Mouse (Mus musculus): ENCODE data around the gene Inava. TPM values are rescaled to one million over a fixed set of nuclear protein-coding genes. Genes with fewer than 3 reads are reported as not detected.

Gene Inava
- polyA plus RNA-seq (2015; fragmentation: Nextera tagmentation; extraction: Ambion mirVana), result 4.7 and 6.2 TPM in 2 replicates

DNA sequence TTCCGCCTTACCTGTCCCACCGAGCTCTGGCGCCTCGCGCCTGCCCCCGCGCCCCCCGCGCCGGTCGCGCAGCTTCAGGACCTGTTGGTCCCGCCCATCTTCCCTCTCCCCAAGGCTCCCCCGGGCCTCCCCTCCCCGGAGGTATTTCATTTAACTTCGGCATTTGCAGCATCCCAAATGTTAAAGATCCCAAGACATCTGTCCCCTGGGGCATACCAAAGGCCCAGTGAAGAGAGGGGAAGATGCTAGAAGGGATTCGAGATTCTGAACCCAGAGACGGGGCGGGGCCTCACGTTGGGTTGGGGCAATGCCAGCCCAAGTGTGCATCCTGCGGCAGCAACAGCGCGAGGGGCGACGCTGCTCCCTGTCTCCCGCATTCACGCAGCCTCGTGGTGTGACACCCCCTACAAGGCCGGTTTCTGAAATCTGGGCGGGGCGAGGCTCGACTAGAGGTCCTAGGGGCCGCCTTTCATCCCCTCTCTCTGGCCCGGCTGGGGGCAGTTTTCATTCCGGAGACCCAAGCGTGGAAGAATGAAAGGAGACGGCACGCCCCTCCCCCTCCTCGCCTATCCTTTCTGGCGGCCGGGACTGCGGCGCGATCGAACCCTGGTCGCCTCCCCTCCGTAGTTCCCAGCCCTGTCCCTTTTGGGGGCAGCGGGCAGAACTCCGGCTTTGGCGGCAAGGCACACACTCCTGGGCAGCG lies at the start of gene Inava:
Gene Inava, minus strand, starts transcription at position 373 of the 703 bp plus-strand sequence.
- 1% methylated on average over 50 of the region's 51 CpGs for WGBS
- peak within 1 kb of the TSS; percentile 35; the same call in 1 of the 2 replicates for H3K27ac ChIP-seq
- H3K4me1 ChIP-seq (replicated peaks), result peaks cover 58% of the 10 kb centered on the region

GRCm38 (mm10) chr1:136277366-136277765 lies 43.3 kb upstream of the Inava start:
- Histone ChIP-seq H3K4me1 (replicated peaks) (no peaks in the 10 kb centered on the region), H3K9ac (replicated peaks) (no peak overlapping the region), H3K4me3 (replicated peaks) (no peak overlapping the region), H3K36me3 (peaks cover 89% of the 10 kb centered on the region), H3K4me2 (replicated peaks) (no peak overlapping the region), H3K27me3 (no peaks in the 10 kb centered on the region), H3K9me3 (no peaks in the 10 kb centered on the region), H3K27ac (no peak overlapping the region)
- no peak for ATAC-seq
- 93% methylated on average over 8 of the region's 8 CpGs for WGBS

More for the DNA sequence above, at the start of gene Inava:
- H3K9me3 ChIP-seq, result no peaks in the 10 kb centered on the region
- no peaks in the 10 kb centered on the region for H3K36me3 ChIP-seq
- peak; percentile 81 for ATAC-seq
- H3K4me2 ChIP-seq (replicated peaks), result peak within 1 kb of the TSS; percentile 75
- peak within 1 kb of the TSS; percentile 67 for H3K9ac ChIP-seq (replicated peaks)
- H3K4me3 ChIP-seq (replicated peaks), result peak within 1 kb of the TSS; percentile 56
- H3K27me3 ChIP-seq, result peaks cover 37% of the 10 kb centered on the region

DNA sequence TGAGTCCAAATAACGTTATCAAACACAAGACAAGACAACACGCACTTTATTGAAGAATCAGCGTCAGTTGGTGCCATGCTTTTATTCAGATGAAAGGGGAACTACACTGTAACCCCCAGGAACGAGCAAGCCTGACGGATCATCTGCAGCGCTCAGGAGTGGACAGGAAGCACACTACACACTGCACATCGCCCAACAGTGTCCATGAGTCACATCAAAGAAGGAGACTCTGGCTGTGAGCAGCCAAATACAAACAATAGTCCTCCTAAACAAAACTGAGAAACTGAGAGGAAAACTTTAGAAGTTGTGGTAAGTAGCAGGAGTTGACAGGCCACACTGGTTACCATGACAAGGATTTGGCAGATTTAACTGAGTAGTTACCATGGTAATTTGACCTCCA lies 34.2 kb upstream of the Inava start:
- ATAC-seq, result no peak
- no peak overlapping the region for H3K4me3 ChIP-seq (replicated peaks)
- peaks cover 47% of the 10 kb centered on the region for H3K36me3 ChIP-seq
- H3K9me3 ChIP-seq, result no peaks in the 10 kb centered on the region
- H3K4me1 ChIP-seq (replicated peaks), result no peaks in the 10 kb centered on the region; the same call in 1 of the 2 replicates
- H3K27me3 ChIP-seq, result peaks cover 31% of the 10 kb centered on the region
- H3K9ac ChIP-seq (replicated peaks), result no peak overlapping the region
- WGBS, result 42% methylated on average over 7 of the region's 7 CpGs
- H3K4me2 ChIP-seq (replicated peaks), result no peak overlapping the region
- H3K27ac ChIP-seq, result no peak overlapping the region

GRCm38 (mm10) chr1:136266127-136266526 lies 32.1 kb upstream of the Inava start:
- Histone ChIP-seq H3K36me3 (peaks cover 26% of the 10 kb centered on the region), H3K9me3 (no peaks in the 10 kb centered on the region), H3K9ac (replicated peaks) (no peak overlapping the region), H3K4me1 (replicated peaks) (no peaks in the 10 kb centered on the region; the same call in 1 of the 2 replicates), H3K27ac (no peak overlapping the region), H3K4me3 (replicated peaks) (no peak overlapping the region), H3K27me3 (peaks cover 52% of the 10 kb centered on the region), H3K4me2 (replicated peaks) (no peak overlapping the region)
- WGBS, result 72% methylated on average over 6 of the region's 6 CpGs
- ATAC-seq, result no peak

- Histone ChIP-seq H3K9me3 (no peaks in the 10 kb centered on the region), H3K27ac (no peak overlapping the region), H3K4me1 (replicated peaks) (peaks cover 18% of the 10 kb centered on the region), H3K4me3 (replicated peaks) (no peak overlapping the region), H3K4me2 (replicated peaks) (no peak overlapping the region), H3K9ac (replicated peaks) (no peak overlapping the region), H3K36me3 (peaks cover 9% of the 10 kb centered on the region), H3K27me3 (peaks cover 79% of the 10 kb centered on the region)
- 64% methylated on average over 5 of the region's 5 CpGs for WGBS
- no peak for ATAC-seq
These were observed 29.3 kb upstream of the Inava start for GRCm38 (mm10) chr1:136263355-136263754.

GRCm38 (mm10) chr1:136260635-136261238 lies 26.7 kb upstream of the Inava start, which contains the start of gene Gpr25:
Gene Gpr25 (minus strand): TSS chr1:136260873.
- WGBS, result 8% methylated on average over 28 of the region's 28 CpGs
- H3K27me3 ChIP-seq, result peaks cover 87% of the 10 kb centered on the region
- H3K27ac ChIP-seq, result no peak within 1 kb of the TSS

GRCm38 (mm10) chr1:136259893-136260634 lies 26.0 kb upstream of the Inava start:
- H3K27ac ChIP-seq, result no peak overlapping the region
- H3K27me3 ChIP-seq, result peaks cover 85% of the 10 kb centered on the region
- H3K4me3 ChIP-seq (replicated peaks), result peak overlapping the region; percentile 54
- H3K4me2 ChIP-seq (replicated peaks), result peak overlapping the region; percentile 84
- peaks cover 23% of the 10 kb centered on the region for H3K4me1 ChIP-seq (replicated peaks)
- under 1% methylated on average over 76 of the region's 95 CpGs for whole genome bisulfite sequencing
- no peaks in the 10 kb centered on the region for H3K36me3 ChIP-seq
- H3K9me3 ChIP-seq, result no peaks in the 10 kb centered on the region
- H3K9ac ChIP-seq (replicated peaks), result peak overlapping the region; percentile 67
- ATAC-seq, result peak; percentile 86

More at GRCm38 (mm10) chr1:136260635-136261238, 26.7 kb upstream of the Inava start, which contains the start of gene Gpr25:
- peaks cover 19% of the 10 kb centered on the region for H3K4me1 ChIP-seq (replicated peaks)
- H3K9ac ChIP-seq (replicated peaks), result peak within 1 kb of the TSS; percentile 67
- H3K9me3 ChIP-seq, result no peaks in the 10 kb centered on the region
- peak within 1 kb of the TSS; percentile 54 for H3K4me3 ChIP-seq (replicated peaks)
- peak within 1 kb of the TSS; percentile 84 for H3K4me2 ChIP-seq (replicated peaks)
- peak; percentile 13; the same call in 1 of the 2 replicates for ATAC-seq
- H3K36me3 ChIP-seq, result no peaks in the 10 kb centered on the region

GRCm38 (mm10) chr1:136259543-136259892 lies 25.5 kb upstream of the Inava start:
- Histone ChIP-seq H3K9ac (replicated peaks) (peak overlapping the region; percentile 67), H3K4me1 (replicated peaks) (peaks cover 23% of the 10 kb centered on the region), H3K4me2 (replicated peaks) (peak overlapping the region; percentile 84), H3K27me3 (peaks cover 81% of the 10 kb centered on the region), H3K9me3 (no peaks in the 10 kb centered on the region), H3K4me3 (replicated peaks) (peak overlapping the region; percentile 54), H3K36me3 (no peaks in the 10 kb centered on the region), H3K27ac (no peak overlapping the region)
- no peak; the same call in none of the 2 replicates for ATAC-seq
- WGBS, result 3% methylated on average over 16 of the region's 16 CpGs

DNA sequence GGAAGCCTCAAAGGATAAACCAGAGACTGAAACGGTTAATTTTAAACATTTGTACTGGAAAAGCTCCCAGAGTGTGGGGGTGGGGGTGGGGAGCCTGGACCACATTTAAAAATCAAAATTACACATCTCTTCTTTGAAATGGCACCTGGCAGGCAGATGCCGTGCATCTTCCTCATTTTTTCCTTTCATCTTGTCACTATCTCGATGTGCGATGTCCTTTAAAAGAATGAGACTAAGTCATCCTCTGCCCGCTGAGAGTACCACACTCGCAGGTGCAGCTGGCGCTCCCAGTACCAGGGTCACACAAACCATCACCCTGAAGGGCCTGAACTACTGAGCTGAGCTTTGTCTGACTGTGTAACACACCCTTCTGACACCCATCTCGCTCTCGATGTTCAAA lies 24.4 kb upstream of the Inava start:
- no peak overlapping the region for H3K4me3 ChIP-seq (replicated peaks)
- peaks cover 23% of the 10 kb centered on the region for H3K4me1 ChIP-seq (replicated peaks)
- no peak overlapping the region for H3K27ac ChIP-seq
- no peaks in the 10 kb centered on the region for H3K36me3 ChIP-seq
- H3K9me3 ChIP-seq, result no peaks in the 10 kb centered on the region
- no peak overlapping the region for H3K4me2 ChIP-seq (replicated peaks)
- WGBS, result 73% methylated on average over 9 of the region's 9 CpGs
- no peak for ATAC-seq
- H3K9ac ChIP-seq (replicated peaks), result no peak overlapping the region
- H3K27me3 ChIP-seq, result peaks cover 72% of the 10 kb centered on the region

DNA sequence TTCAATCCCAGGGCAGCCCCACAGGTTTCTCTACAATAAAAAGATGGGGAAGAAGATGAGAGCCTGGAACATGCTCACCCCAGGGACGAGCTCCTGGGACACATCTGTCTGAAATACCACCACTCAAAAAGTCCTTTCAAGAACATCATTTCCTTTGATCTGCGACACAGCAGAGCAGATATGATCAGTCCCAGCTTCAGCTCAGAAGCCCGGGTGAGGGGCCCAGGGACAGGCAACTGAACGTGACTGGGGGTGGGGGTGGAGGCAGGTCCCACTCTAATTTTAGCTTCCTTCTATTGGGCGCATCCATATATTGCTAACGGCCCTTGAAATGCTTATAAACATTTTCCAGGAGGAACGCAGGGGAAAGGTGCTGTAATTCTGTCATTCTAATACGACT lies 21.6 kb upstream of the Inava start:
- Histone ChIP-seq H3K4me2 (replicated peaks) (no peak overlapping the region), H3K27ac (no peak overlapping the region), H3K9ac (replicated peaks) (no peak overlapping the region), H3K9me3 (no peaks in the 10 kb centered on the region), H3K4me3 (replicated peaks) (no peak overlapping the region), H3K36me3 (no peaks in the 10 kb centered on the region), H3K27me3 (peaks cover 46% of the 10 kb centered on the region), H3K4me1 (replicated peaks) (peaks cover 18% of the 10 kb centered on the region)
- no peak for ATAC-seq
- 47% methylated on average over 8 of the region's 8 CpGs for WGBS

DNA sequence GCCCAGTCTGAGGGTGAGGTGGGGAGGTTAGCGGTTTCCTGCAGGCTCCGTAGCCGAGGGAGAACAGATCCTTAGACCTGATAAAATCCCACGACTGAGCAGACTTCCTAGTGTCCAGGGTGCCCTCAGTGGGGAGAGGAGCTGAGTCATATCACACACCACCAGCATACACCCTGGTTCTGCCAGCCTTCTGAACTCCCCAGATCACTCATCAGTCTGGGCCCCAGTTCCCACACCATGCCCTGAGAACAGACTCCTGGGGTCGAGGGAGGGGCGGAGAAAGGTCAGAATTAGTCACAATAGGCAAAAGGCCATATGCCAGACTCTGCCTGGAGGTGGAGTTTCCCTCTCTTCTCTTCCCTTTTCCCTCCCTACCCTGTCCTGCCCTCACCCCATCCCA lies 21.1 kb upstream of the Inava start:
- ATAC-seq, result no peak
- Histone ChIP-seq H3K27me3 (peaks cover 41% of the 10 kb centered on the region), H3K9ac (replicated peaks) (no peak overlapping the region), H3K9me3 (no peaks in the 10 kb centered on the region), H3K27ac (no peak overlapping the region), H3K4me1 (replicated peaks) (peaks cover 13% of the 10 kb centered on the region), H3K36me3 (no peaks in the 10 kb centered on the region), H3K4me2 (replicated peaks) (no peak overlapping the region), H3K4me3 (replicated peaks) (no peak overlapping the region)
- WGBS, result 40% methylated on average over 6 of the region's 6 CpGs
